Mouse (Mus musculus) liver, embryonic 16.5 days (tissue): ENCODE results near the gene Pum2. TPM values are rescaled to one million over a fixed set of nuclear protein-coding genes. Genes with fewer than 3 reads are reported as not detected.
"Not testable (repeated sequence)": the region's sequence is repeated elsewhere in the genome, so short reads cannot be mapped to it uniquely, and the experiment has no call there.

Experiments used
- ATAC-seq: fragments of 200-750 bp; cut with Nextera tagmentation; 2 replicates; pipeline ENCODE4 v1.8.0; 2017; ENCODE audit warnings: low read depth, mild to moderate bottlenecking, moderate number of reproducible peaks, moderate library complexity
- H3K27ac ChIP-seq: fragments of 300-500 bp; sonication (generic); 2 replicates; pipeline ENCODE4 v1.5.1; 2014; ENCODE audit warnings: mild to moderate bottlenecking, low read length
- H3K27me3 ChIP-seq: fragments of 300-500 bp; sonication (generic); 2 replicates; pipeline ENCODE4 v1.6.1; 2014; ENCODE audit warnings: low read depth, low read length, mixed read lengths; ENCODE audit not compliant: control insufficient read depth, insufficient read depth
- H3K36me3 ChIP-seq: fragments of 300-500 bp; sonication (generic); 2 replicates; pipeline ENCODE4 v1.6.1; 2014; ENCODE audit warnings: mild to moderate bottlenecking; ENCODE audit not compliant: control insufficient read depth, insufficient read depth
- H3K4me1 ChIP-seq: fragments of 300-500 bp; sonication (generic); 2 replicates; pipeline ENCODE4 v1.6.1; 2014; ENCODE audit warnings: low read depth, low read length, mixed read lengths; ENCODE audit not compliant: control insufficient read depth
- H3K4me2 ChIP-seq: fragments of 300-500 bp; sonication (generic); 2 replicates; pipeline ENCODE4 v1.6.1; 2014; ENCODE audit warnings: low read depth, low read length, mixed read lengths
- H3K4me3 ChIP-seq: fragments of 300-500 bp; sonication (generic); 2 replicates; pipeline ENCODE4 v1.5.1; 2014; ENCODE audit warnings: low read depth, mild to moderate bottlenecking, low read length
- H3K9ac ChIP-seq: fragments of 300-500 bp; sonication (generic); 2 replicates; pipeline ENCODE4 v1.6.1; 2014; ENCODE audit warnings: low read depth, low read length
- H3K9me3 ChIP-seq: fragments of 300-500 bp; sonication (generic); replicated peaks from 2 replicates; pipeline ENCODE4 v1.6.1; 2016; ENCODE audit warnings: low read length; ENCODE audit not compliant: control insufficient read depth
- WGBS: fragments of 180-500 bp; shearing (Covaris S2); extraction: QIAGEN DNeasy Blood & Tissue Kit; methylation state at CpG from one replicate; pipeline ENCODE4 v1.1.7; 2014; ENCODE audit not compliant: insufficient replicate concordance; 5-methylcytosine and 5-hydroxymethylcytosine counted together
- polyA plus RNA-seq: library from polyadenylated mRNA; unstranded; fragments of >200 nt; fragmentation: Nextera tagmentation; extraction: Ambion mirVana; gene quantifications from 2 replicates; pipeline ENCODE4 v1.2.1, GENCODE M21; 2015

The Pum2 gene
- polyA plus RNA-seq, 1 experiment from 2014 or later: 14.0 TPM

DNA sequence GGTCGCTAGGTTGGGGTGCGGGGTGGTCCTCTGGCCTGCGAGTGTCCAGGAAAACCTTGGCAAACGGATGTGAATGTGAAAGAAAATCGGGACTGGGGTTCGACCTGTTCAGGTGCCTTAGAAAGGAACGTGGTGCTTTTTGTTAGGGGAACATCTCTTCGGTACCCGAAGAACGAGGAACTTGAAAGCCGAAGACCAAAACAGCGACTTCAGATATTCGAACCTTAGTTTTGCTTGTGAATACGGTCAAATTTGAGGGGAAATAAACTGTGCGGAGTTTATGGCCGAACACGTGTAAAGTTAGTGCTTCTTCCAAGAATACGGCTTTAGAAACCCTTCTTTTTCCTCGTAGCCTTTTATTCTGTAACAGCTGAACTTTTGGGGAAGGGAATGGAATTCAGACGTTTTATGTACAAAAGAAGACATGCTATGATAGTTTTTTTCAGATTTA, 982 bp downstream of the Pum2 start:
- no peaks in the 10 kb centered on the region for H3K9me3 ChIP-seq
- peak overlapping the region; percentile 61 for H3K4me2 ChIP-seq
- WGBS: under 1% methylated on average over 20 of the region's 20 CpGs
- no peaks in the 10 kb centered on the region for H3K36me3 ChIP-seq
- H3K9ac ChIP-seq: peak overlapping the region; percentile 99
- ATAC-seq: no peak
- H3K4me3 ChIP-seq: peak overlapping the region; percentile 96
- H3K4me1 ChIP-seq: peaks cover 20% of the 10 kb centered on the region
- H3K27me3 ChIP-seq: no peaks in the 10 kb centered on the region
- H3K27ac ChIP-seq: peak overlapping the region; percentile 96

- Histone ChIP-seq H3K9me3 (no peaks in the 10 kb centered on the region), H3K27ac (no peak overlapping the region; the same call in 1 of the 2 replicates), H3K9ac (peak overlapping the region; percentile 99), H3K27me3 (no peaks in the 10 kb centered on the region), H3K4me2 (peak overlapping the region; percentile 61), H3K4me3 (peak overlapping the region; percentile 96), H3K36me3 (no peaks in the 10 kb centered on the region), H3K4me1 (peaks cover 20% of the 10 kb centered on the region)
- 0% methylated on average over 7 of the region's 7 CpGs for WGBS
- no peak for ATAC-seq
Observed at GRCm38 (mm10) chr12:8675361-8675760, 1.4 kb downstream of the Pum2 start.

DNA sequence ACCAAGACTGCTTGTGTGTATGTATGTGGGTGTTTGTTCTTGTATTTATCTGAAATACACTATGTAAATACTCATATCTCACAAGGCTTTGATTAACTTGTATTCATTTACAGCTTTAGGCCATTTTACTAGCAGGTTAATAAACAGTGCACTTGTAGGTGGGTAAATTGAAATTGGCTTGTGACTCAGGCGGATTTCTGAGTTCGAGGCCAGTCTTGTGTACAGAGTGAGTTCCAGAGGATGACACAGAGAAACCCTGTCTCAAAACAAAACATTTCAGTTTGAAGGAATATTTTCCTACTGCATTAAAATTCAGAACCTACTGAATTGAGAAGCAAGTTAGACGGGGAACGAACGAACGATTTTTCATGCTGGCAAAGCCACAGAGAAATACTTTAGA, 2.4 kb downstream of the Pum2 start:
- Histone ChIP-seq H3K27ac (no peak overlapping the region), H3K4me1 (peaks cover 20% of the 10 kb centered on the region), H3K27me3 (no peaks in the 10 kb centered on the region), H3K9me3 (no peaks in the 10 kb centered on the region), H3K4me3 (no peak overlapping the region; the same call in 1 of the 2 replicates), H3K36me3 (no peaks in the 10 kb centered on the region), H3K4me2 (peak overlapping the region; percentile 61), H3K9ac (no peak overlapping the region; the same call in 1 of the 2 replicates)
- WGBS: 65% methylated on average over 6 of the region's 6 CpGs
- no peak for ATAC-seq

DNA sequence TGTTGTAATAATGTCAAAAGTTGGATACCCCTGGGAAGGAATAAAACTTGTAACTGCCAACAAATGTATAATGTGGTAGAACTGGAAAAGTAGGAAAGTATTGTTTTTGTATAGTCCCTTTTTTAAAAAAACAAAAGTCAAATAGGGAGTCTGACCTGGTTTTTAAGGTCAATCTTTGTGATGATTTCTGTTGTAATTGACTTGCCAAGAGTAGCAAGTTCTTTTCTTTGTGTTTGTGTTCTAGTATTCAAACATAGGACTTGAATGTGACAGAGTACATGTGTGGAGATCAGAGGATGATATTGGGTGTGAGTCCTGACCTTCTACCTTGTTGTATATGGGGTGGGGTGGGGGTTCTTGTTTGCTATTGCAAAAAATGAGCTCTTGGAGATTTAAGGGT, 4.0 kb downstream of the Pum2 start:
- H3K36me3 ChIP-seq: no peaks in the 10 kb centered on the region
- peaks cover 20% of the 10 kb centered on the region for H3K4me1 ChIP-seq
- H3K27me3 ChIP-seq: no peaks in the 10 kb centered on the region
- H3K9me3 ChIP-seq: no peaks in the 10 kb centered on the region
- H3K9ac ChIP-seq: no peak overlapping the region
- H3K4me3 ChIP-seq: no peak overlapping the region
- H3K27ac ChIP-seq: no peak overlapping the region
- no peak for ATAC-seq
- no peak overlapping the region for H3K4me2 ChIP-seq

GRCm38 (mm10) chr12:8684200-8684599, 10.3 kb downstream of the Pum2 start:
- Histone ChIP-seq H3K4me3 (no peak overlapping the region), H3K36me3 (no peaks in the 10 kb centered on the region), H3K4me2 (no peak overlapping the region), H3K9me3 (no peaks in the 10 kb centered on the region), H3K27me3 (no peaks in the 10 kb centered on the region), H3K27ac (no peak overlapping the region), H3K9ac (no peak overlapping the region), H3K4me1 (peaks cover 11% of the 10 kb centered on the region)
- 24% methylated on average over 1 of the region's 1 CpGs for WGBS
- peak; percentile 27; the same call in 1 of the 2 replicates for ATAC-seq

- ATAC-seq: no peak
- no peak overlapping the region for H3K27ac ChIP-seq
- no peaks in the 10 kb centered on the region for H3K27me3 ChIP-seq
- WGBS: 77% methylated on average over 3 of the region's 3 CpGs
- no peak overlapping the region for H3K9ac ChIP-seq
- H3K4me1 ChIP-seq: peaks cover 11% of the 10 kb centered on the region
- no peak overlapping the region for H3K4me2 ChIP-seq
- H3K36me3 ChIP-seq: no peaks in the 10 kb centered on the region
- H3K4me3 ChIP-seq: no peak overlapping the region
- H3K9me3 ChIP-seq: no peaks in the 10 kb centered on the region
Observed at GRCm38 (mm10) chr12:8685036-8685435, 11.1 kb downstream of the Pum2 start.

DNA sequence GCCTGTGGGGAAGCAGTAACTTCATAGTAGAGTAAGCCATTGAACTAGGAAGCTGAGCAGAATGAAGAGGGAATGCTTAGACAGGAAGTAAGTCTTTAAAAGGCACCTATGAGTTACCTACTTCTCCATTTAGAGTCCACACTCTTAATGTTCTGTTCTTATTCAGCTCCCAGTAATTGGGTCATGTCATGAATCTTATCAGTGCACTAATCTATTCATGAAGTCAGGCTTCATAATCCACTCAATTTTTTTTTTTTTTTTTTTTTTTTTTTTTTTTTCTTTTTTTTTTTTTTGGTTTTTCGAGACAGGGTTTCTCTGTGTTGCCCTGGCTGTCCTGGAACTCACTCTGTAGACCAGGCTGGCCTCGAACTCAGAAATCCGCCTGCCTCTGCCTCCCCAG, 15.9 kb downstream of the Pum2 start:
- 73% methylated on average over 3 of the region's 3 CpGs for WGBS
- H3K4me3 ChIP-seq, H3K4me2 ChIP-seq, H3K9ac ChIP-seq, ATAC-seq, H3K27me3 ChIP-seq, H3K36me3 ChIP-seq, H3K27ac ChIP-seq, H3K9me3 ChIP-seq, H3K4me1 ChIP-seq: not testable (repeated sequence)

DNA sequence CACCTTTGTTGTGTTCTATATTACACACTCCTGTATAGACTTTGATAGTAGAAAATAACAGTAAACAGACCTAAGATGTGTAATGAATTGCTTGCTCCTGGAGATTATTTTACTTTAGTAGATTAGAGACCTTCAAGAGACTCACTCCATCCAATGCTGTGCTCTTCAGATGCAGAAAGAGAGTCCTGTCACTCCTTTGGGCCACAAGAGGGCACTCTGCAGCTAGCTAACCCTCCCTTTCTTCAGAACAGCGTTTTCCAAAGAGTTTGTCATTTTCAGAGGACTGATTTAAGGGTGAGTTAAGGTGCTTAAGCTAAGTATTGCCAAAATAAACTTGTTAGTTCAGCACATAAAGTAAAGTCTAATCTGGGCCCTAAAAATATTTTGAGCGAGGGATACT, 25.0 kb downstream of the Pum2 start:
- H3K9me3 ChIP-seq: no peaks in the 10 kb centered on the region
- H3K4me1 ChIP-seq: no peaks in the 10 kb centered on the region; the same call in 1 of the 2 replicates
- no peak overlapping the region for H3K9ac ChIP-seq
- H3K36me3 ChIP-seq: peaks cover 8% of the 10 kb centered on the region; the same call in 1 of the 2 replicates
- 57% methylated on average over 2 of the region's 2 CpGs for WGBS
- no peaks in the 10 kb centered on the region for H3K27me3 ChIP-seq
- no peak overlapping the region for H3K27ac ChIP-seq
- H3K4me2 ChIP-seq: no peak overlapping the region
- no peak for ATAC-seq
- no peak overlapping the region for H3K4me3 ChIP-seq

- no peak overlapping the region for H3K27ac ChIP-seq
Observed at GRCm38 (mm10) chr12:8703988-8704387, 30.1 kb downstream of the Pum2 start.

More at GRCm38 (mm10) chr12:8703988-8704387, 30.1 kb downstream of the Pum2 start:
- Histone ChIP-seq H3K4me1 (no peaks in the 10 kb centered on the region), H3K9ac (no peak overlapping the region), H3K36me3 (peaks cover 18% of the 10 kb centered on the region), H3K27me3 (no peaks in the 10 kb centered on the region), H3K4me3 (no peak overlapping the region), H3K9me3 (no peaks in the 10 kb centered on the region), H3K4me2 (no peak overlapping the region)
- no peak for ATAC-seq
- WGBS: 53% methylated on average over 1 of the region's 1 CpGs
